Mouse (Mus musculus): Measurements from ENCODE around the gene C130050O18Rik. TPM values are rescaled to one million over a fixed set of nuclear protein-coding genes. Genes with fewer than 3 reads are reported as not detected.
"Not testable (repeated sequence)": the region's sequence is repeated elsewhere in the genome, so short reads cannot be mapped to it uniquely, and the experiment has no call there.

C130050O18Rik gene
- polyA plus RNA-seq, 1 experiment, result 0.12 TPM

- no peaks in the 10 kb centered on the region; the same call in 1 of the 2 replicates for H3K4me1 ChIP-seq (ENCODE audit: control insufficient read depth, insufficient read depth, low read length)
- TF ChIP-seq POLR2A (IDR thresholded peaks at IDR 0.05; ENCODE audit: control insufficient read depth, low read depth, low read length) (no peak), CTCF (IDR thresholded peaks at IDR 0.05; ENCODE audit: control insufficient read depth, insufficient read depth, insufficient replicate concordance, low read depth, low read length) (no peak)
- no peaks in the 10 kb centered on the region for H3K36me3 ChIP-seq (ENCODE audit: control insufficient read depth, insufficient read depth, low read length)
- H3K4me3 ChIP-seq (ENCODE audit: control insufficient read depth, low read depth, low read length), result no peak overlapping the region
- no peak overlapping the region for H3K27ac ChIP-seq (ENCODE audit: control insufficient read depth, insufficient read depth, low read depth, low read length)
- H3K27me3 ChIP-seq (ENCODE audit: control insufficient read depth, insufficient read depth, low read length), result no peaks in the 10 kb centered on the region
These were observed 17.5 kb upstream of the C130050O18Rik start for GRCm38 (mm10) chr5:139387329-139388194.

GRCm38 (mm10) chr5:139388195-139388570 is 16.9 kb upstream of the C130050O18Rik start:
- Histone ChIP-seq H3K4me1 (ENCODE audit: control insufficient read depth, insufficient read depth, low read length) (no peaks in the 10 kb centered on the region; the same call in 1 of the 2 replicates), H3K4me3 (ENCODE audit: control insufficient read depth, low read depth, low read length) (no peak overlapping the region), H3K27ac (ENCODE audit: control insufficient read depth, insufficient read depth, low read depth, low read length) (no peak overlapping the region), H3K27me3 (ENCODE audit: control insufficient read depth, insufficient read depth, low read length) (no peaks in the 10 kb centered on the region), H3K36me3 (ENCODE audit: control insufficient read depth, insufficient read depth, low read length) (no peaks in the 10 kb centered on the region)
- TF ChIP-seq CTCF (IDR thresholded peaks at IDR 0.05; ENCODE audit: control insufficient read depth, insufficient read depth, insufficient replicate concordance, low read depth, low read length) (no peak), POLR2A (IDR thresholded peaks at IDR 0.05; ENCODE audit: control insufficient read depth, low read depth, low read length) (no peak)

GRCm38 (mm10) chr5:139388694-139389675 is 16.1 kb upstream of the C130050O18Rik start:
- Histone ChIP-seq H3K27ac (ENCODE audit: control insufficient read depth, insufficient read depth, low read depth, low read length) (no peak overlapping the region), H3K4me1 (ENCODE audit: control insufficient read depth, insufficient read depth, low read length) (no peaks in the 10 kb centered on the region; the same call in 1 of the 2 replicates), H3K4me3 (ENCODE audit: control insufficient read depth, low read depth, low read length) (no peak overlapping the region), H3K27me3 (ENCODE audit: control insufficient read depth, insufficient read depth, low read length) (no peaks in the 10 kb centered on the region), H3K36me3 (ENCODE audit: control insufficient read depth, insufficient read depth, low read length) (no peaks in the 10 kb centered on the region)
- TF ChIP-seq POLR2A (IDR thresholded peaks at IDR 0.05; ENCODE audit: control insufficient read depth, low read depth, low read length) (no peak), CTCF (IDR thresholded peaks at IDR 0.05; ENCODE audit: control insufficient read depth, insufficient read depth, insufficient replicate concordance, low read depth, low read length) (no peak)

GRCm38 (mm10) chr5:139389676-139390061 is 15.4 kb upstream of the C130050O18Rik start:
- H3K4me1 ChIP-seq (ENCODE audit: control insufficient read depth, insufficient read depth, low read length), result no peaks in the 10 kb centered on the region; the same call in 1 of the 2 replicates

GRCm38 (mm10) chr5:139390324-139391119 is 14.6 kb upstream of the C130050O18Rik start:
- not testable (repeated sequence) for H3K4me3 ChIP-seq (ENCODE audit: control insufficient read depth, low read depth, low read length); H3K36me3 ChIP-seq (ENCODE audit: control insufficient read depth, insufficient read depth, low read length); H3K4me1 ChIP-seq (ENCODE audit: control insufficient read depth, insufficient read depth, low read length); H3K27ac ChIP-seq (ENCODE audit: control insufficient read depth, insufficient read depth, low read depth, low read length); H3K27me3 ChIP-seq (ENCODE audit: control insufficient read depth, insufficient read depth, low read length)

More at GRCm38 (mm10) chr5:139389676-139390061, 15.4 kb upstream of the C130050O18Rik start:
- Histone ChIP-seq H3K27me3 (ENCODE audit: control insufficient read depth, insufficient read depth, low read length) (no peaks in the 10 kb centered on the region), H3K4me3 (ENCODE audit: control insufficient read depth, low read depth, low read length) (no peak overlapping the region), H3K27ac (ENCODE audit: control insufficient read depth, insufficient read depth, low read depth, low read length) (no peak overlapping the region), H3K36me3 (ENCODE audit: control insufficient read depth, insufficient read depth, low read length) (no peaks in the 10 kb centered on the region)
- TF ChIP-seq CTCF (IDR thresholded peaks at IDR 0.05; ENCODE audit: control insufficient read depth, insufficient read depth, insufficient replicate concordance, low read depth, low read length), result no peak
- 0 out of 2 replicates have a peak, but pooled peaks have one; percentile 15 for TF ChIP-seq POLR2A (IDR thresholded peaks at IDR 0.05; ENCODE audit: control insufficient read depth, low read depth, low read length)

- Histone ChIP-seq H3K4me1 (ENCODE audit: control insufficient read depth, insufficient read depth, low read length) (no peaks in the 10 kb centered on the region; the same call in 1 of the 2 replicates), H3K4me3 (ENCODE audit: control insufficient read depth, low read depth, low read length) (no peak overlapping the region), H3K27me3 (ENCODE audit: control insufficient read depth, insufficient read depth, low read length) (no peaks in the 10 kb centered on the region), H3K27ac (ENCODE audit: control insufficient read depth, insufficient read depth, low read depth, low read length) (no peak overlapping the region), H3K36me3 (ENCODE audit: control insufficient read depth, insufficient read depth, low read length) (no peaks in the 10 kb centered on the region)
- TF ChIP-seq CTCF (IDR thresholded peaks at IDR 0.05; ENCODE audit: control insufficient read depth, insufficient read depth, insufficient replicate concordance, low read depth, low read length) (no peak), POLR2A (IDR thresholded peaks at IDR 0.05; ENCODE audit: control insufficient read depth, low read depth, low read length) (no peak)
These were observed 13.6 kb upstream of the C130050O18Rik start for GRCm38 (mm10) chr5:139391309-139391990.

Measured in testis, adult 2 months (tissue).